Mouse (Mus musculus) embryo, embryonic 10 days (tissue): ENCODE data around the gene Nfkbiz.

Experiments used
- DNase-seq: peaks from one replicate; pipeline ENCODE4 v3.0.0-alpha.2; 2015; ENCODE audit warnings: low spot score

The Nfkbiz gene

DNA sequence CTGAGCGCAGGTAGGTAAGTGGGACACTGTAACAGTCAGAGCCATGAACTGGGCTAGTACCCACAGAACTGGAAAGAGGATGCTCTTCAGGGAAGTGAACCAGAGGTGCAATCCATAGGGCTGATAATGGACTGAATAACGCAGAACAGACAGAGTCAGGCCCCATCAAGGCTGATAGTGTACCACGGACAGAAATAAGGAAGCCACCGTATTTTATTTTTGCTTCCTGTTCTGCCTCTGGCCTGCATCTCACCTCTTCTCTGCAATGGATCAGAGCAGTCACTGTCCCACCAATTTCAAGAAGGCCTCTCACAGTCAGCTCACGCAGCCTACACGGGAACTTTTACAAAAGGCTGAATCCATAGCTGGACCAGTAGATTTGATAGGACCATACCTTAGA lies 6.7 kb downstream of the Nfkbiz start:
- no peak for DNase-seq

DNA sequence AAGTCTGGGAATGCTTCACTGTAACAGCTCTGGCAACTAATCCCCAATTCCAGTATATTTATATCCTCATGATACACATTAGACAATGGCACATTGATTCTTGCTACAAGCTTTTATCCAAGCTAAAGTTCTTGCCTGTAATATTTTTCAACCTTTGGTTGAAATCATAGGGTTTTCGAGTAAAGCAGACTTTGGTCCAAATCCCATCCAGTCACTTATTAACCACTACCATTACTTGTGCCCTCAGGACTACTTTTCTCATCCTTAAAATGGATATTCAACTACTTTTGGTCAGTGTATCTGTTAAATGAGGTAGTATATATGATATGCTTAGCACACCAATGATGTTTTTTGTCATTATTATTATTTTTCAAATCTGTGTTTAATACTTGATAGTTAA lies 7.2 kb downstream of the Nfkbiz start:
- no peak for DNase-seq

GRCm38 (mm10) chr16:55823398-55824155 lies 15.1 kb downstream of the Nfkbiz start:
- peak; percentile 13 for DNase-seq

GRCm38 (mm10) chr16:55822741-55823397 lies 15.8 kb downstream of the Nfkbiz start:
- no peak for DNase-seq

DNA sequence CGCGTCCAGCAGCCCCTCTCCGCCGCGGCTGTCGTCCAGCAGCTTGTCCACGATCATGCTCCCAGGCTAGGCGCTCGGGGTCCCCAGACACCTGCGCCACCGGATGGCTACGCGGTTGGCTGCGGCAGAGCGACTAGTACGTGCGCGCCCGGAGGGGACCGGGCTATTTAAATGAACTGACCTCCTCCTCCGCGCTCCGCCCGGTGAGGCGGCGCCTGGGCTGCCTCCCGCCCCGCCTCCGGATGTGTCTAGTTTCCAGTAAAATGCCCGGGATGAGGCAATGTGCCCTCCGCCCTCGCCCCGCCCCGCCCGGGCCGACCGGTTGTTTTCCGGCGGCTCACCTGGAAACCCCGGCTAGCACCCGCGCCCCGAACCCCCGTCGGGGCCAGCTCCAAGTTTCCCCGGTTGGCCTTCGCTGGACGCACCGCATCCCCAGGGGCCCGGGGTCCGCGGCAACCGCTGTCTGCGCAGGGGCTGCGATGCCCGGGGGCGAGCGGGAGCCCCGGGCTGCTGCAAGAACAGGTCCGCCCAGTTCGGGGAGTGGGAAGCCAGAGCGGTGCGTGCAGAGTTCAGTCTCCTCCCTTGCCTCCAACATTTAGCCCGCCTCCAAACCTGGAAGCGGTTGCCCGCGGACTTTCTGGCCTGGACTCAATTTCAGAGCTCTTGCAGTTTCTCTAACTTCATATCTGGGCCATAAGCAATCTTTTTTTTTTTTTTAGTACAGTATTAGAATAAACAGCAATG lies 16.5 kb downstream of the Nfkbiz start:
- peak; percentile 92 for DNase-seq

- DNase-seq = peak; percentile 57
Measured at GRCm38 (mm10) chr16:55821571-55821981, 17.1 kb downstream of the Nfkbiz start.

GRCm38 (mm10) chr16:55820916-55821570 lies 17.7 kb downstream of the Nfkbiz start:
- DNase-seq = no peak

DNA sequence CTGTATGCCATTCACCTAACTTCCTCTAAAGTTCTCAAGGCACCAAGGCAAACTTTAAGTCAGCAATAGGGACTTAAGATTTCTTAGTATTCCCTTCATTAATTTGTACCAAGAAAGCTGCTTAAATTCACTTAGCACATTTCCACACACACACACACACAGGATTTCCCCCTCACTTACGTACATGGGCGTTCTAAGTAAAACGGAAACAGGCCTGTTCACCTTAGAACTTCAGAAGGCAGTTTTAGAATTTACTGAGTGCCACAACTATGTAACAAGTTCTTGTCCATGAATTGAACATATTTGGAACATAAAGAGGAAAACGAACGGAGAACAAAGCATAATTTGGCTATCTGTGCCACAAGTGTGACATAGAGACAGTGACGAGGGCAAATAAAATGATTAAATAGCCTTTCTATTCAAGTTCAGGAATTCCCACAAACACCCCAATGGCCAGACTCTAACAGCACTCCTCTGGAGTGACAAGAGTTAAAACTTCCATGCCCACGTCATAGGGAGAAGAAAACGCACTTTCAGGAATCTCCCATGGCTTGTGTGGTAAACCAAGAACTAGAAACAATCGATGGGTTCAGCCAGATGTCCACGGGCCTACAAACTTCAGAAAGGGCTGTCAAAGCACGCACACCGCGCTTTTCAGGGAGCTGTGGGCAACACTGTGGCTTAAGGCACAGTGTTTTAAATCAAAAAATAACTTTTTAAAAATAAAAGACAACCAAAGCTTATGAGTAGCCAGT lies 18.4 kb downstream of the Nfkbiz start:
- peak; percentile 8 for DNase-seq

GRCm38 (mm10) chr16:55819186-55819861 lies 19.4 kb downstream of the Nfkbiz start:
- DNase-seq = no peak

DNA sequence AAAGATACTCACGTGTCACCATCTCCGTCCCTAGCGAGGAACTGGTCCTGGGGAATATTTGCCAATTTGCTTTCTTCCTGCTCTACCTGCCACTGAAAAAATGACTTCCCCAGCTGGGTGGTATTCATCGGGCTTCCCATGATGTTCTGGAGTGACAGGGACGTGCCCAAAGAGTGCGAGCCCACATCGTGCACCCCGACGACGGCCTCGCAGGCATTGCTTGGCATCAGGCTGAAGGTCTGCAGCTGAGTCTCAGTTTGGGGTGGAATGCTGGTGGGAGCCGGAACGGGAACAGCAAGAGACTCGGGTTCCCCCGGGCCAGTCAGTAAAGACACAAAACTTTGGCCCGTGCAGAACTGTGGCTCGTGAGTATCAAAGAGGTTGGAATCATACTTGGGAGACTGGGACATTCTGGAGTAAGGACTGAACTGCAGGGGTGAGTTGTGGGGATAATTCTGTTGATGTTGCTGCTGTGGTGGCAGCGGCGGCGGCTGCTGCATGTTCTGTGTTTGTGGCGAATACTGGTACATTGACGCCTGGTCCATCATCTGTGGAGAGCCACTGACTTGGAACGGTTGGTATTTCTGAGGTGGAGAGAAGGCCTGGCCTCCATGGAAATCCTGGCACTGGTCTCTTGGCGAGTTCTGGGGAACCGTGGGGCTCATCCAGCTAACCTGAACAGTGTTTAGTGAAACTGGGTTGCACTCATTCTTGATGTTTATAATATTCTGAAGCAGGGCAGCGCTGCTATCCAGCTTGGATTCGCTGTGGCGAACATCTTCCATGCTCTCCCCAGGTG lies 20.8 kb downstream of the Nfkbiz start:
- DNase-seq = no peak

DNA sequence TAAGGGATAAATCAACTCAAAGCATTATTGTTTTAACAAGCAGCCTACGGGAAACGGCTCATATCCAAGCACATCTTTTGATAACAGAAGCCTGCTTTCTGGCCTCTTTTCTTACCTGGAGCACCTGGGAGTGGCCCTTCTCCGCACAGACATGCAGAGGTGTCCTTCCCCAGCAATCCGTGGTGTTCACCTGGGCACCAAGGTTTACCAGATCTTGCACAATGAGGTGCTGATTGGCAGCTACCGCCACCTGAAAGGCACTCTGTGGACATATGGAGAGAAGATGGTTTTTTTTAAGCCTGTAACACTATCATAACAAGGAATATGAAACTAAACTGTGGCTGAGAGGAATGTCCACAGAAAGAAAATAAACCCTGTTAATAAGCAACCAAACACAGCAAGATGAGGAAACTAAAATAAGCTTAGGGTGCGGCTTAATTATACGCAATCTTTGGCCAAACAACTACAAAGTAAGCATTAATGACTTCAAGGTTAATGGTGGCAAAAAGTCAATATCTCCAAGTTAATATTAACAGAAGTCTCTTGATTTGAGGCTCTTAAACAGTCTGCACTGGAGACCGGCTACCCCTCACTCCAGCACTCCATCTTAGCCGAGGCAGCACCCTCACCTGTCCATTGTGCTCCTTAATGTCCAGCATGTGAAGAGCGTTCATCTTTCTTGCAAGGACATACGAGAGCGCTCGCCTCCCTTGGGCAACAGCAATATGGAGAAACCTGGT lies 22.3 kb downstream of the Nfkbiz start:
- DNase-seq = no peak

DNA sequence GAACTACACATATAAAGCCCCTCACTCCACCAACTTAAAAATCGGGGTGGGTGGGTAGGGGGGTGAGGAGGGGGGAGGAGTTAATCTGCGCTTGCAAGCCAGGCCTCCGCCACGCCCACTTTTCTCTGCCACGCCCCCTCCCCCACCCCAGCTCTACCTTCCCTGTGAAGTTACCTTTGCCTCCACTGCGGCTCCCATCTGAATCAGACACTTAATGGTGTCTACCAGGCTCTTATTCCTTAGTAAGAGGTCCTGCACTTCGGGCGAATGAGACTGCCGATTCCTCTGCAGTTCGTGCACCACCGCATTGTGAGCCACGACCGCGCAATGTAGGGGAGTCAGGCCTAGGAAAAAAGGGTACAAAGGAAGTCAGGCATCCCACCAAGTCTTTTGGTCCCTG lies 23.2 kb downstream of the Nfkbiz start:
- no peak for DNase-seq

- DNase-seq = no peak
Measured at GRCm38 (mm10) chr16:55814686-55815085, 24.0 kb downstream of the Nfkbiz start.

DNA sequence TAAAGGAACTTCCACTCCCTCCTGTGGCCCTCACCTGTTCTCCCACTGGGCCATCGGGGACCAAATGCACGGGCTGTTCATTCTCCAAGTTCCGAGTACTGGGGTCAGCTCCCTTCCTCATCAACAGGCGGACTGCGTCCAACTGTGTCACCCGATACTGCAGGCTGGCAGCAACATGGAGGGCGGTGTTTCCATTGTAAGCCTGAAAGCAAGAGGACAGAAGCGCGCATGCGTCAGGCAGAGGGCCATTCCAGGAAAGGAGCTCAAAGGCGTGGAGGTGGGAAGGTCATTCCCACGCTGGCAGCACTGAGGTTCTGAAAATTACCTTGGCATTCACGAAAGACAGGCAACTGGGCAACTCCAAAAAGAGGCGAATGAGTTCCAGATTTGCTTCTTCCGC lies 24.8 kb downstream of the Nfkbiz start:
- DNase-seq = no peak

- DNase-seq = no peak
Measured at GRCm38 (mm10) chr16:55811792-55812191, 26.9 kb downstream of the Nfkbiz start.

DNA sequence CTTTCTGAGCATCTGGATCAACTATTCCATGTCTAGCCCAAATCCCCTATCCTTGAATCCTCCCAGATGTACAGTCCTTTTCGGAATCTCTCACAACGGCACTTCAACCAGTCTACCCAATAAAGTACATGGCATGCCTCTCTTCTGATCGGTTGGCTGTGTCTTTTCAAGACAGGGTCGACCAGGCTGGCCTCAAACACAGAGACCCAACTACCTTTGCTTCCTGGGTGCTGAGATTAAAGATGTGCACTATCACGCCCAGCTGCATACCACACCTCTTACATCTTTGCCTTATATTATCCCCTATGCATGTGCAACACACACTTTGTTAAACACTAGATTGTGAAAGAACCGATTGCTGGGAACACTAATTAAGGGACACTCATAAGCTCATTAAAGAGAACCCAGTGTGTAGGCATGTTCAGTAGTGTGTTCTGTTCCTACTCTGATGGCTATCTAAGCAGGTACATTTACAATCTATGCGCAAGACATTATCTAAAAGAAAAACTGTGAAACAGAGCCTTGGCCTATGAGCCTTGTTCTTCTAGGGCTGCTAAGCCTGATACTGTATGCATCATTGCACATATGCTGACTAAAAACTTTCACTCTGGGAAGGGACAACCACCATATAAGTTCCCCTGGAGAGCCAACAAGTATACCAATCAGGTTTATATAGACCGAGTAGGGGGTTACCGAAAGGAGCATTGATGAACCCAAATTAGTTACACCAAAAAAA lies 28.8 kb downstream of the Nfkbiz start:
- DNase-seq = no peak

DNA sequence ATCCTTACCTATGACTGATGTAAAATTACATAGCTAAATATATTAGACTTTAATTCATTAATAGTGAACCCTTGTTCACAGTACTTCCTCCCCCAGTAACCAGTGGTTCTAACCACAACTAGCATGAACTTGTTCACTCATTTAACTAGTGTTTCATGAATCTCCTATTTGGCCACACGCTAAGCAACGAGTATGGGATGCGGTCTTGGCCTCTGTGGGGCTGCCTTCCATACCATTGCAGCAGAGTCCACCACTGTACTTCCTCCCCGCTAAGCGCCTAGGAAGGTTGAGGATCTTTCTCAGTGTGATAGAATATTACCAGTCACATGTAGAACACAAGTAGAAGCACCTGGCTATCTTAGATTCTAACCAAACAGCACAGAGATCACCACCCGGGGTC lies 29.4 kb downstream of the Nfkbiz start:
- no peak for DNase-seq

DNA sequence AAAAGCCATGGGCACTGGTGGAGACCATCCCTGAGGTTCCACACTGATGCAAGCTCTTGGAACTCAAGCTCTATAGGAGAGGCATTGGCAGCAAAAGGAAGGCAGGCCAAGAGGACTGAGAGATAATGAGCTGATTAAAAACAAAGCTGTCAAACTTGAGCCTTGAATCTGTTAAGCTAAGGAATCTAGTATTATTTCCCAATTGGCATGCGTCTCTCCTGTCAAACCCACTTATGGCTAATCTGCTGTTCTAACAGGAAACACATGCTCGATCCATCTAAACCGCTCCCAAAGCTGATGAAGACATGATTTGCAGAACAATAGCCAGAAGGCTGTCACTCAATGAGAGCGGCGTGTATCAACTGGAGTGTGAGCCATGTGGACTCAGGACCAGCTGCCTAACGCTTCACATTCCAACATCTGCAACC lies 31.2 kb downstream of the Nfkbiz start:
- DNase-seq = no peak

GRCm38 (mm10) chr16:55804799-55805198 lies 33.9 kb downstream of the Nfkbiz start:
- no peak for DNase-seq
